In the genomic region with DNA sequence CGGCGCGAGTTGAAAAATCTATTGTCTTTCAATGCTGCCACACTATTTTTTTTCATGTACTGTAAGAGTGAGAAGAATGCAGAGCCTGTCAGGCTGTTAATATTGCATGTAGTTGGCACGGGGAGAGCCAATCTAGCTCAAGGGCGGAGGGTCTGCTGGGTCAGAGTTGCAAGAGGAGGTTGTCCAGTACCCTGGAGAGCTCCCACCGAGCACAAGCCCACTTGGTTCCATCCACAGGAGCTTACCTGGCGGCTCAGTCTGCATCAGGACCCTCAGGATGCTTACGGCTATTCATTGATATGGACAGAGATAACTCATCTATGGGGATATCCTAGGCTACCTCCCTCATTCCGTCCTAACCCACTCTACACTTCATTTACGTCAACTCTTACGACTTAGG, we compare ENCODE assay signal across 11 mouse cellular contexts. TPM values are rescaled to one million over a fixed set of nuclear protein-coding genes. Genes with fewer than 3 reads are reported as not detected.
A peak's percentile ranks its signal among the peaks of the same experiment; 100 is the strongest.
DNase-seq lines count a peak whose midpoint lies in the region; ATAC-seq lines count a peak whose summit lies in the region.
"Had no signal": no experiment of that assay in that cellular context is flagged by ENCODE, and none has a peak within 500 bp of the region (broad histone marks: within the 10 kb centered on the region; RNA-seq: fewer than 3 reads in every experiment).

No protein-coding gene starts in this region.

- DNase-seq in kidney, postnatal 4 days, result peak; percentile 82 to 84
- no peak for DNase-seq in kidney, adult 18-20 months
- peak; percentile 13 for DNase-seq in urinary bladder, adult 2 months (ENCODE audit: low spot score)
- DNase-seq in urinary bladder, postnatal 25 days (ENCODE audit: low spot score), result no peak
- DNase-seq in embryo, embryonic 9.5 days (ENCODE audit: extremely low spot score), result peak; percentile 46
- peak; percentile 49 for DNase-seq in yolk sac, embryonic 10.5 days (ENCODE audit: low spot score)
- DNase-seq in layer of hippocampus, adult 9-10 months (ENCODE audit: low spot score), result no peak
- DNase-seq: adrenal gland, adult 8-10 months had no signal

- no peak for ATAC-seq in CD4-positive, CD25-positive, alpha-beta regulatory T cell, adult 4 months
- ATAC-seq: forebrain, embryonic 13.5 days had no signal

RNA-seq across cellular contexts. Expression of a gene that starts 24.0 kb away (rescaled TPM):
- 8.7 and 9.1 TPM in 2 replicates for polyA plus RNA-seq in urinary bladder, adult 2 months (2012; rRNA removed)
- polyA plus RNA-seq in CD4-positive, CD25-positive, alpha-beta regulatory T cell, adult 4 months (2017; shearing (Covaris generic)), result under 1 TPM; 0.39 to 0.47 TPM
- polyA plus RNA-seq: G1E had no signal

Comparison
In these comparisons a context has a peak if more than half of its experiments do, and no peak if none do; other contexts are left out.
1. DNase-seq: peak in kidney, postnatal 4 days (2 of 2), urinary bladder, adult 2 months (single experiment), embryo, embryonic 9.5 days (single experiment) and yolk sac, embryonic 10.5 days (single experiment); none in kidney, adult 18-20 months (single experiment), urinary bladder, postnatal 25 days (single experiment) and layer of hippocampus, adult 9-10 months (single experiment).